Mouse (Mus musculus): ENCODE results near the gene Rasgrp4. TPM values are rescaled to one million over a fixed set of nuclear protein-coding genes. Genes with fewer than 3 reads are reported as not detected.
A peak's percentile ranks its signal among the peaks of the same experiment; 100 is the strongest.

Gene Rasgrp4
- polyA plus RNA-seq, 1 experiment from 2014 or later, result 0.70 TPM

DNA sequence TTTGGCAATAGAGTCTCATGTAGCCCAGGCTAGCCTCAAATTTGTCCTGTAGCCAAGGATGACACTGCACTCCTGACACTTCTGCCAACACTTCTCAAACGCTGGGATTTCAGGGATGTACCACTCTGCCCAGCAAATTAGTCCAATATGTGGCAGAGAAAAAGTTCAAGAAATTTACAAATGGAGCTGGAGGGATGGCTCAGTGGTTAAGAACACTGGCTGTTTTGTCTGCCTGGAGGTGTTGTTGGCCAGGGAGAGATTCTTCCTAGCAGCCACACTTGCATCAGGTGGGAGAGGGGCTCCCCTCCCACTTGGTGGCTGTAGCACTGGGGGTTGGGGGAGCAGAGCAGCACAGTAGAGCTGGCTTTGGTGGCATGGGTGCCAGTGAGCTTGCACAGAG is 15.1 kb upstream of the Rasgrp4 start:
- Histone ChIP-seq H3K9ac (replicated peaks; ENCODE audit: low read length) (no peak overlapping the region), H3K27ac (replicated peaks; ENCODE audit: low read depth, low read length) (no peak overlapping the region), H3K27me3 (ENCODE audit: control insufficient read depth, insufficient read depth, low read length) (no peaks in the 10 kb centered on the region), H3K4me2 (ENCODE audit: low read length) (no peak overlapping the region), H3K4me1 (ENCODE audit: control insufficient read depth, insufficient read depth, low read length) (peaks cover under 1% of the 10 kb centered on the region; the same call in 1 of the 2 replicates), H3K36me3 (ENCODE audit: control insufficient read depth, insufficient read depth, low read length) (no peaks in the 10 kb centered on the region), H3K4me3 (replicated peaks; ENCODE audit: low read depth, low read length) (no peak overlapping the region), H3K9me3 (ENCODE audit: control insufficient read depth, low read length) (no peaks in the 10 kb centered on the region)
- WGBS, result 84% methylated on average over 1 of the region's 1 CpGs
- DNase-seq (no peak), ATAC-seq (ENCODE audit: low FRiP score, low TSS enrichment) (no peak)

DNA sequence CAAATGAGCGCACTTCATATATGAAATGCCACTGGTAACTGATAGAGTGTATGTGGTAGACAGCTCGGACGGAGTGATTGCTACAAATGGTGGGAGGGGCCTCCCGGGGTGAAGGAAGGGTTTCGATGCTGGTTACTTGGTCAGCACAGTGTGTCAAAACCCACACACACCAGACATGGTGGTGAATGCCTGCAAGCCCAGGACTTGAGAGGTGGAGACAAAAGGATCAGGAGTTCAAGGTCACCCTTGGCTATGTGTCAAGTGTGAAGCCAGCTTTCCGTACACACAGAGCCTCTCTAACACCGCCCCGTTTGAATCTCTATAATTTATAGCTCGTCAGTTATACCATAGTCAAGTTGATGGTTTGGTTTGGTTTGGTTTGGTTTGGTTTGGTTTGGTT is 11.8 kb upstream of the Rasgrp4 start:
- WGBS, result 92% methylated on average over 9 of the region's 9 CpGs
- Histone ChIP-seq H3K9me3 (ENCODE audit: control insufficient read depth, low read length) (no peaks in the 10 kb centered on the region), H3K4me2 (ENCODE audit: low read length) (no peak overlapping the region), H3K4me1 (ENCODE audit: control insufficient read depth, insufficient read depth, low read length) (peaks cover 8% of the 10 kb centered on the region; the same call in 1 of the 2 replicates), H3K27ac (replicated peaks; ENCODE audit: low read depth, low read length) (no peak overlapping the region), H3K27me3 (ENCODE audit: control insufficient read depth, insufficient read depth, low read length) (no peaks in the 10 kb centered on the region), H3K9ac (replicated peaks; ENCODE audit: low read length) (no peak overlapping the region), H3K36me3 (ENCODE audit: control insufficient read depth, insufficient read depth, low read length) (no peaks in the 10 kb centered on the region), H3K4me3 (replicated peaks; ENCODE audit: low read depth, low read length) (no peak overlapping the region)
- no peak for ATAC-seq (ENCODE audit: low FRiP score, low TSS enrichment)
- DNase-seq, result no peak

DNA sequence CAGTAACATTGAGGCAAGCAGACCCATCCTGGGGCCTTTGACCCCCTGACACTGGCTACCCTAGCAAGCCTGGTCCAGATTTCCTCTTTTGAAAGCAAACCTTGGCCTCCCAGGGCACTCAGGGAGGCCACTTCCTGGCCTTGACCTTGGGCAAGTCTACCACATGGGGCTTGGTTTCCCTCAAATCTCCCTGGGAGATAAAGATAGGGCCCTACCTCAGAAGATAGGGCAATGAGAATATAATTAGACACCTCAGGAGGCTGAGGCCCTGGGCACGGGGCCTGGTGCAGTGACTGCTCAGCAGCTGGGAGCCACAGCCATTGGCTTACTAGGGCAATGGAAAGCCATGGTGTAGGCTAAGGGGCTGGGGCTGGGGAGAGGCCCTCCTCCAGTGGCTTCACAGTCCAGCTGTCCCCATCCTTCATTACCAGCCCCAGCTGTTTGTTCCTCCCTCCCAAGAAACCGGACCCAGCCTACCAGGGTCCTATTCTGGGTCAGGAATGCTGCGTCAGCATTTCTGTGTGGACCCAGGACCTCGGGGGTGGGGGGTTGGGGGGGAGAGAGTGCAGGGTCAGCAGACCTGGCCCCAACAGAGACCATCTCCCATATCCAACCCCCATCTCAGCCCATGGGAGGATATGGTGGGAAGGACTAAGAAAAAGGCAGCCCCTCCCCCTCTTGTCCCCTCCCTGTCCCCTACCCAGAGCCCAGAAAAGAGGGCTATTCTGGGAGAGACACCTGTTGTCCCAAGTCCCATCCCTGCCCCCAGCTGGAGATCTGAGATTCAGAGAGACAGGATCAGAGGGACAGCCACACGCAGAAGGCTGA is 10.9 kb upstream of the Rasgrp4 start:
- Histone ChIP-seq H3K4me2 (ENCODE audit: low read length) (no peak overlapping the region), H3K9me3 (ENCODE audit: control insufficient read depth, low read length) (no peaks in the 10 kb centered on the region), H3K4me3 (replicated peaks; ENCODE audit: low read depth, low read length) (no peak overlapping the region), H3K36me3 (ENCODE audit: control insufficient read depth, insufficient read depth, low read length) (no peaks in the 10 kb centered on the region), H3K9ac (replicated peaks; ENCODE audit: low read length) (no peak overlapping the region), H3K4me1 (ENCODE audit: control insufficient read depth, insufficient read depth, low read length) (peaks cover 8% of the 10 kb centered on the region; the same call in 1 of the 2 replicates), H3K27ac (replicated peaks; ENCODE audit: low read depth, low read length) (no peak overlapping the region), H3K27me3 (ENCODE audit: control insufficient read depth, insufficient read depth, low read length) (no peaks in the 10 kb centered on the region)
- DNase-seq, result no peak
- ATAC-seq (ENCODE audit: low FRiP score, low TSS enrichment), result no peak
- 64% methylated on average over 5 of the region's 5 CpGs for WGBS

DNA sequence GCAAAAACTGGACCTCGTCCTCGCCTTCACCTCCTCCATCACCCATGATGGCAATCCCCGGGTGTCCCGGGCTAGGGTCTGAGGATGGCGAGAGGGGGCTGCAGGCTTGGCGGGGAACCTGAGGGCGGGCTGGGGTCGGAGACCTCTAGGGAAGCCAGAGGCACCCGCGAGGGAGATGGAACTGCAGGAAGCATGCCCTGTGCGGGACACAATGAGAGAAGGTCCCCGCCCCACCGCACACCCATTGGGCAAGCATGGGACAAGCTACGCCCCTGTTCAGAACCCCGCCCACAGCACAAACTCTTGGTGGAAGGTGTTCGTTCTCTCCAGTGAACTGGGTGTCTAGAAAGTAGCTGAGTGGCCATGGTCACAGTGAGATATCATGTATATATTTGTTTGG is 9.7 kb upstream of the Rasgrp4 start, which contains the start of gene Ryr1:
Gene Ryr1, minus strand, starts transcription at position 210 of the 400 bp plus-strand sequence.
- Histone ChIP-seq H3K4me2 (ENCODE audit: low read length) (peak within 1 kb of the TSS; percentile 52), H3K4me1 (ENCODE audit: control insufficient read depth, insufficient read depth, low read length) (peaks cover 8% of the 10 kb centered on the region; the same call in 1 of the 2 replicates), H3K9ac (replicated peaks; ENCODE audit: low read length) (no peak within 1 kb of the TSS), H3K36me3 (ENCODE audit: control insufficient read depth, insufficient read depth, low read length) (no peaks in the 10 kb centered on the region), H3K27ac (replicated peaks; ENCODE audit: low read depth, low read length) (no peak within 1 kb of the TSS), H3K9me3 (ENCODE audit: control insufficient read depth, low read length) (no peaks in the 10 kb centered on the region), H3K4me3 (replicated peaks; ENCODE audit: low read depth, low read length) (peak within 1 kb of the TSS; percentile 20), H3K27me3 (ENCODE audit: control insufficient read depth, insufficient read depth, low read length) (no peaks in the 10 kb centered on the region)
- WGBS, result 2% methylated on average over 16 of the region's 16 CpGs
- ATAC-seq (ENCODE audit: low FRiP score, low TSS enrichment) (no peak; the same call in 1 of the 2 replicates), DNase-seq (peak; percentile 59)

DNA sequence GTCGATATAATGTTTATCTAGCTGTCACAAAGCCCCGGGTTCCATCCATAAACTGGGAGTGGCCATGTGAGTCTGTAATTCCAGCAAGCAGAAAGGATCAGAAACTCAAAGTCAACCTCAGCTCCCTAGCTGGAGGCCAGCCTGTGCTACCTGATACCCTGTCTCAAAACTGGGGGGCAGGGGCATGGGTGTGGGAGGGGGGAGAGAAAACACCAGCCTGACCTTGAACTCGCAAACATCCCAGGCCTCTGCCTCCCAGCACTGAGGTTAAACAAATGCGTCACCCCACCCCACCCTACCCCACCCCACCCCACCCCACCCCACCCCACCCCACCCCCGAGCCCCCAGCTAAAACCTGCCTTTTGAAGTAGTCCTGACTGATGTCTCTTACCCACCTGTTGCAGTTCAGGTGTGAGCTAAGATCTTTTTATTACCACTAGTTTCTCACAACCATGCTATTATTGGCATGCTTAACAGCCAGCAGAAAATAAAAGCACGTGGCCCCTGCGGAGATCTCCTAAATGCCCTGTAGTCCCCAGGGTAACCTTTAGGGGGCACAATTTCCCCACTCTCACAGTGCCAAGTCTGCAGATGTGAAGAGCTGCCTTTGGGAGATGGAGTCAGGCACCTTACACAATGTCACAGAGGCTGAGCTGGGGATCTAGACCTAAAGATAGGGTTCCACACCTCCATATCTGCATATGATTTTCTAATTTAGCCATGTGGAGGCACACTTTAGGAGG is 8.3 kb upstream of the Rasgrp4 start:
- 36% methylated on average over 7 of the region's 7 CpGs for WGBS
- H3K9ac ChIP-seq (replicated peaks; ENCODE audit: low read length), result no peak overlapping the region
- peaks cover 8% of the 10 kb centered on the region; the same call in 1 of the 2 replicates for H3K4me1 ChIP-seq (ENCODE audit: control insufficient read depth, insufficient read depth, low read length)
- H3K36me3 ChIP-seq (ENCODE audit: control insufficient read depth, insufficient read depth, low read length), result no peaks in the 10 kb centered on the region
- H3K9me3 ChIP-seq (ENCODE audit: control insufficient read depth, low read length), result no peaks in the 10 kb centered on the region
- no peak overlapping the region for H3K27ac ChIP-seq (replicated peaks; ENCODE audit: low read depth, low read length)
- H3K4me2 ChIP-seq (ENCODE audit: low read length), result no peak overlapping the region
- DNase-seq (peak; percentile 37), ATAC-seq (ENCODE audit: low FRiP score, low TSS enrichment) (no peak)
- no peaks in the 10 kb centered on the region for H3K27me3 ChIP-seq (ENCODE audit: control insufficient read depth, insufficient read depth, low read length)
- H3K4me3 ChIP-seq (replicated peaks; ENCODE audit: low read depth, low read length), result no peak overlapping the region

DNA sequence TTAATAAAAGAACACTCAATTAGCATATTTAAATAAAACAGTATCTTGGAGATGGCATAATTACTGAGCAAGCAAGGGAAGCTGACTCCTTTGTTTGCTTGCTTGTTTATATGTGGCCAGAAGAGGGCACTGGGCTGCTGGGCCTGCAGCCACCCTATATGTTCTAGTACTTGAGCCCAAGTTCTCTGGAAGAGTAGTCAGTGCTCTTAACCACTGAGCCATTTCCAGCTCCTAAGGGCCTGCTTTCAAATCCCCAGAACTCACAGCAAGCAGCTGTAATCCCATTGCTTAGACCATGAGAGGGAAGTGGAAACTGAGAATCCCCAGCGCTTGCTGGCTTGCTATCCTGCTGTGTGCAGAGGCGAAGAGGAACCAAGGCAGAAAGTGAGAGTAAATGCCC is 5.9 kb upstream of the Rasgrp4 start:
- H3K4me3 ChIP-seq (replicated peaks; ENCODE audit: low read depth, low read length), result no peak overlapping the region
- WGBS, result 36% methylated on average over 2 of the region's 2 CpGs
- peak; percentile 48 for DNase-seq

DNA sequence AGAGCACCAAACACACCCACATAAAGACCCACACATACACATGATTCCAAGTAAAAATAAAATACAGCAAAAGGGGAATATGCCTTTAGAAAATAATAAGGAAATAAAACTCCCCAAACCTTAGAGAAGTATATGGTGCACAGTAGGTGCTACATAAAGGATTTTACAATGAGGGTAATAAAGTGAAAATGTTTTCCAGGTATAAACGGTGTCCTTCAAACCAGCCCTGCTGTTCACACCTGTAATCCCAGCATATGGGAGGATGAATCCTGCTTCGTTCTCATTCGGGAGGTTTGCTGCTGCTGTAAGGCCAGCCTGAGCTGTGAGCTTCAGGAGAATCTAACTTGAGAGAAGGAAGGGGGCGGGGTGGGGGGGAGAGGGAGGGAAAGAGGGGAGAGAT is 421 bp upstream of the Rasgrp4 start:
- no peaks in the 10 kb centered on the region for H3K4me1 ChIP-seq (ENCODE audit: control insufficient read depth, insufficient read depth, low read length)
- H3K36me3 ChIP-seq (ENCODE audit: control insufficient read depth, insufficient read depth, low read length), result no peaks in the 10 kb centered on the region
- H3K4me2 ChIP-seq (ENCODE audit: low read length), result peak overlapping the region; percentile 52
- H3K27ac ChIP-seq (replicated peaks; ENCODE audit: low read depth, low read length), result no peak overlapping the region
- H3K9me3 ChIP-seq (ENCODE audit: control insufficient read depth, low read length), result no peaks in the 10 kb centered on the region
- H3K9ac ChIP-seq (replicated peaks; ENCODE audit: low read length), result peak overlapping the region; percentile 42; the same call in 1 of the 2 replicates
- peaks cover 10% of the 10 kb centered on the region; the same call in 1 of the 2 replicates for H3K27me3 ChIP-seq (ENCODE audit: control insufficient read depth, insufficient read depth, low read length)
- WGBS, result 3% methylated on average over 4 of the region's 4 CpGs
- H3K4me3 ChIP-seq (replicated peaks; ENCODE audit: low read depth, low read length), result 0 out of 2 replicates have a peak overlapping the region, but pooled peaks have one; percentile 18
- ATAC-seq (ENCODE audit: low FRiP score, low TSS enrichment) (no peak), DNase-seq (peak; percentile 26)

More for the DNA sequence above, 5.9 kb upstream of the Rasgrp4 start:
- ATAC-seq (ENCODE audit: low FRiP score, low TSS enrichment), result no peak
- Histone ChIP-seq H3K9me3 (ENCODE audit: control insufficient read depth, low read length) (no peaks in the 10 kb centered on the region), H3K4me1 (ENCODE audit: control insufficient read depth, insufficient read depth, low read length) (peaks cover 8% of the 10 kb centered on the region; the same call in 1 of the 2 replicates), H3K4me2 (ENCODE audit: low read length) (no peak overlapping the region), H3K36me3 (ENCODE audit: control insufficient read depth, insufficient read depth, low read length) (no peaks in the 10 kb centered on the region), H3K27ac (replicated peaks; ENCODE audit: low read depth, low read length) (no peak overlapping the region), H3K27me3 (ENCODE audit: control insufficient read depth, insufficient read depth, low read length) (no peaks in the 10 kb centered on the region), H3K9ac (replicated peaks; ENCODE audit: low read length) (no peak overlapping the region)

DNA sequence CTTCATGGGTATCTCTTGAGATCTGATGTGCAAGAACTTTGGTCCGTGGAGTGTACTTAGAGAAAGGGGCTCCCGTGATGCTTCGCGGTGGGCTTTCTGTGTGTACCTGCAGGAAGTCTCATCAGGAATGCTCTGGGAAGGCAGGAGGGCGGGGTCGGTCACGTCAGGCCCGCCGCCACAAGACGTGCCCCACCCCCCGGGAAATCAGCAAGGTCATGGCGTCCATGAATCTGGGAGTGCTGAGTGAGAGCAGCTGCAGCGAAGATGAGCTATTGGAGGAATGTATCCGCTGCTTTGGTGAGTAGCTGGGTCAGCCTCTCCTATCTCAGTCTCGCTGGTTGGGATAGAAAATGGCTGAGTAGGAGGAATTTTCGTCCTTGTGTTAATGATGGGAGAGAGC is 2.8 kb downstream of the Rasgrp4 start:
- H3K27me3 ChIP-seq (ENCODE audit: control insufficient read depth, insufficient read depth, low read length), result peaks cover 10% of the 10 kb centered on the region; the same call in 1 of the 2 replicates
- 44% methylated on average over 16 of the region's 16 CpGs for WGBS
- H3K4me2 ChIP-seq (ENCODE audit: low read length), result no peak overlapping the region
- ATAC-seq (ENCODE audit: low FRiP score, low TSS enrichment), result no peak
- H3K9me3 ChIP-seq (ENCODE audit: control insufficient read depth, low read length), result no peaks in the 10 kb centered on the region
- H3K4me3 ChIP-seq (replicated peaks; ENCODE audit: low read depth, low read length), result no peak overlapping the region
- H3K36me3 ChIP-seq (ENCODE audit: control insufficient read depth, insufficient read depth, low read length), result no peaks in the 10 kb centered on the region
- no peak overlapping the region for H3K27ac ChIP-seq (replicated peaks; ENCODE audit: low read depth, low read length)
- DNase-seq, result no peak
- H3K4me1 ChIP-seq (ENCODE audit: control insufficient read depth, insufficient read depth, low read length), result no peaks in the 10 kb centered on the region
- no peak overlapping the region for H3K9ac ChIP-seq (replicated peaks; ENCODE audit: low read length)
